Mouse (Mus musculus): ENCODE results near the gene Atp6v0e. TPM values are rescaled to one million over a fixed set of nuclear protein-coding genes. Genes with fewer than 3 reads are reported as not detected.

Atp6v0e gene
- polyA plus RNA-seq, 1 experiment from 2014 or later: 492 TPM

DNA sequence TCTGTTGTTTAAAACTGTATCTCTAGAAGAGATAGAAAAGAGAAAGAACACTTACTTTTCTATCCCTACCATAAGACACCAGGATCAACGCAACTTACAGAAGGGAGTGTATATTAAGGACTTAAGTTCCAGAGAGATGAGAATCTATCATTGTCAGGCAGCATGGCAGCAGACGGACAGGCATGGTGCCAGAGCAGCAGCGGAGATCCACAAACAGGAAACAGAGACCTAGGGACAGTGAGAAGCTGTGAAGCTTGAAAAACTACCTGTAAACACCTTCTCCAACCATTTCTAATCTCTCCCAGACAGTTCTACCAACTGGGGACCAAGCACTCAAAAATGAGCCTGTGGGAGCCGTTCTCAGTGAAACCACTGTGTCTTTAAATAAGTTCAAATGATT, 40.6 kb downstream of the Atp6v0e start:
- Histone ChIP-seq H3K4me2 (ENCODE audit: low read length) (no peak overlapping the region), H3K4me1 (replicated peaks; ENCODE audit: insufficient read depth, low read length) (no peaks in the 10 kb centered on the region), H3K27ac (no peak overlapping the region), H3K27me3 (ENCODE audit: insufficient read depth, low read length) (no peaks in the 10 kb centered on the region), H3K4me3 (replicated peaks; ENCODE audit: low read depth, low read length) (no peak overlapping the region), H3K9ac (ENCODE audit: low read depth, low read length) (no peak overlapping the region), H3K36me3 (ENCODE audit: insufficient read depth, low read length) (peaks cover 14% of the 10 kb centered on the region; the same call in 1 of the 2 replicates), H3K9me3 (replicated peaks; ENCODE audit: low read length) (no peaks in the 10 kb centered on the region)
- no peak for TF ChIP-seq CTCF (IDR thresholded peaks at IDR 0.05; ENCODE audit: low read depth)
- whole genome bisulfite sequencing: 75% methylated on average over 4 of the region's 4 CpGs
- ATAC-seq (replicated peaks; ENCODE audit: low FRiP score, low read depth) (no peak), DNase-seq (ENCODE audit: low spot score) (no peak)

DNA sequence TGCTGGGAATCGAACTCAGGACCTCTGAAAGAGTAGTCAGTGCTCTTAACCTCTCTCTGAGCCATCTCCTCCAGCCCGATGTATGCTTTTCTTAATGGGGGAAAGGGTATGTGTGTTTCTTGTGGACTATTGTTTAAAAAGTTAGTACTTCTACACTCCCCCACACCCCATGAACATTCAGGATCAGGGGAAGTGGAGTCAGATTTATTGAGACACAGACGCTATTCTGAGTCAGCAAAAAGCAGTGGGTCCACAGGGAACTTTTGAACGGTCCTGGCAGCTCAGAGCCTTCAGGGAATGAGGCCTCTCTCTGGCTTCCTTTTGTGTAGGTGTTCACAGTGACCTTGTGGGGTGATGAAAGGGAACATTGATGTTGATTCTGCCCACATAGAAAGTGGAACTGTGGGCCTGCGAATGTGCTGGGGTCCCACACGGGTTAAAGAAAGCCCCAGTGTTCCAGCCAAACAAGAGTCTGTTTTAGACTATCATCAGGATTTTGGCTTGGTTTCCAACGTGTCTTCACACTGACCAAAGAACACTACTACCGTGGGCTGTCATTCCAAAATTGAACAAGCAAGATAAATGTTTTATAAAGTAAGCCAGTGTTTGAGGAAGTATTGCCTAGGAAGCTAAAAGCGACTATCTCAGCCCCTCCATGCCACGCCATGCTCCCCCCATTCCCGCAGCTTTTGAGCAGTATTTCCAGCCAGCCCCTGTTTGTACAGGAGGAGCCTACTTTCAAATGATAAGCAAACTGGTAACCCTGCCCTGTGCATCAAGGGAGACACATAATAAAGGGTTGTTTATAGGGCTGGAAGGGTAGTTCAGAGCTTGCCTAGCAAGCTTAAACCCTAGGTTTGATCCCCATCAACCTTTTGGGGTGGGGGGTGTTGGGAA, 42.7 kb downstream of the Atp6v0e start:
- H3K4me2 ChIP-seq (ENCODE audit: low read length): no peak overlapping the region
- H3K4me1 ChIP-seq (replicated peaks; ENCODE audit: insufficient read depth, low read length): no peaks in the 10 kb centered on the region
- H3K27me3 ChIP-seq (ENCODE audit: insufficient read depth, low read length): no peaks in the 10 kb centered on the region
- H3K9ac ChIP-seq (ENCODE audit: low read depth, low read length): no peak overlapping the region
- 57% methylated on average over 11 of the region's 11 CpGs for WGBS
- no peak overlapping the region for H3K4me3 ChIP-seq (replicated peaks; ENCODE audit: low read depth, low read length)
- 0 out of 2 replicates have a peak, but pooled peaks cover 7% of the 10 kb centered on the region for H3K36me3 ChIP-seq (ENCODE audit: insufficient read depth, low read length)
- TF ChIP-seq CTCF (IDR thresholded peaks at IDR 0.05; ENCODE audit: low read depth): no peak
- no peaks in the 10 kb centered on the region for H3K9me3 ChIP-seq (replicated peaks; ENCODE audit: low read length)
- no peak for ATAC-seq (replicated peaks; ENCODE audit: low FRiP score, low read depth)
- no peak overlapping the region for H3K27ac ChIP-seq
- DNase-seq (ENCODE audit: low spot score): peak; percentile 8

DNA sequence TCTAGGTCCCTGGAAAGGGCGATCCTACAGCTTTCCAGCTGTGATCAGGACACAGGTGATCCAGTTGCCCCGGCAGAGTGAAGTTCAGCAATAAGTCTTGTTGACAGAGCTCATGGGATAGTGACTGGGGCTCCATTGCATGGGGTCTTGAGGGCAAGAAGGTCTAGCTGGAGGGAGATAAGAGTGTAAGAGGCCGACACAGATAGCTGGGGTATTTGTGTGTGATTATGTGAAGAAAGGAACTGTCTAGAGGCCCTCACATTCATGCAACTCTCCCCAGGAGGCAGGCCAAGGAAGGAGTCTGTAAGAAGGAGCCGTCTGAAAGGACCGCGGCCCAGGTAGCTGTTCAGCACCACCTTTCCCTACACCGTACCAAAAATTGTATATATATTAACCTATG, 44.0 kb downstream of the Atp6v0e start:
- Histone ChIP-seq H3K4me3 (replicated peaks; ENCODE audit: low read depth, low read length) (no peak overlapping the region), H3K9me3 (replicated peaks; ENCODE audit: low read length) (no peaks in the 10 kb centered on the region), H3K4me2 (ENCODE audit: low read length) (no peak overlapping the region), H3K27ac (no peak overlapping the region), H3K36me3 (ENCODE audit: insufficient read depth, low read length) (0 out of 2 replicates have a peak, but pooled peaks cover 3% of the 10 kb centered on the region), H3K27me3 (ENCODE audit: insufficient read depth, low read length) (no peaks in the 10 kb centered on the region), H3K4me1 (replicated peaks; ENCODE audit: insufficient read depth, low read length) (no peaks in the 10 kb centered on the region), H3K9ac (ENCODE audit: low read depth, low read length) (no peak overlapping the region)
- 58% methylated on average over 7 of the region's 7 CpGs for WGBS
- DNase-seq (ENCODE audit: low spot score): no peak
- no peak for ATAC-seq (replicated peaks; ENCODE audit: low FRiP score, low read depth)
- TF ChIP-seq CTCF (IDR thresholded peaks at IDR 0.05; ENCODE audit: low read depth): no peak

DNA sequence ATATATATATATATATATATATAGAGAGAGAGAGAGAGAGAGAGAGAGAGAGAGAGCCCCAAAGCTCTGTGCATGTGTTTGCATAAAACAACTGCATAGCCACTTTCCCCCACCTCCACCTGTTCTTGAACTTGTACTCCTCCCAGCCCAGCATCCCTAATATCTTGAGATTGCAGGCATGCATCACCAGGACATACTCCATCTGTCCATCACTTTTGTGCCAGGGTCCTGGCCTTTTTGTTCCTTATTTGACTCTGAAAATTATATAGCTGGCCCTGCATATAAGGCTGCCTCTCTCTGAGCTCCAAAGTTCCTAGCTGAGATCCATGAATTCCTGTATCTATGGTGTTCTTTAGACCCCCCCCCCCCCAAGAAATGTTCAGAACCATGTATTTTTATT, 45.5 kb downstream of the Atp6v0e start:
- Histone ChIP-seq H3K4me3 (replicated peaks; ENCODE audit: low read depth, low read length) (no peak overlapping the region), H3K4me2 (ENCODE audit: low read length) (no peak overlapping the region), H3K36me3 (ENCODE audit: insufficient read depth, low read length) (0 out of 2 replicates have a peak, but pooled peaks cover 3% of the 10 kb centered on the region), H3K27me3 (ENCODE audit: insufficient read depth, low read length) (no peaks in the 10 kb centered on the region), H3K27ac (no peak overlapping the region), H3K4me1 (replicated peaks; ENCODE audit: insufficient read depth, low read length) (no peaks in the 10 kb centered on the region), H3K9me3 (replicated peaks; ENCODE audit: low read length) (no peaks in the 10 kb centered on the region), H3K9ac (ENCODE audit: low read depth, low read length) (no peak overlapping the region)
- no peak for DNase-seq (ENCODE audit: low spot score)
- ATAC-seq (replicated peaks; ENCODE audit: low FRiP score, low read depth): no peak
- no peak for TF ChIP-seq CTCF (IDR thresholded peaks at IDR 0.05; ENCODE audit: low read depth)

DNA sequence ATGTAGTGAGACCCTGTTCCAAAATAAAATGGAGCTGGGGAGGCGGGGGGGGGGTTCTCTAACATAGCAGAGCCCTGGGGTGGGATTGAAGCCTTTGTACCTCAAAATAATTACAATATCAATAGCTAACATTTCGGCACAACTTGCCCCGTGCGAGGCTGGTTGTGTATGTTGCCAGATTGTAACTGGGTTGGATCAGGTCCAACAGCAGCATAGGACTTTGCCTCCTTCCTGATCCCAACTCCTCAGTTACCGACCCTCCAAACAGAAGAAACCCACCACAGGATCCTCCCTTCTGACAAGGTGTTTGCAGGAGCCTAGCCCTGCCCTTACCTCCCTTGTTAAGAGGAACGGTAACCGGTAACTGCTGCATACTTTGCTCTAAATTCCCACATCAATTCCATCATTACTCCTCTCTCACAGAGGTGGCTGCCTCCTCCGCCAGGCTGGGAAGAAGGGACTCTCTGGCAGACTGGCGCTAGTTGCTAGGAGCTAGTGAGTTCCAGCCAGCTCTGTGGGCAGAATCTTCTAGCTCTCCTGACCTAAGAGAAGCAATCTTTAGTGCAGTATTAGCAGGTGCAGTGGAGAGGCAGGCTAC, 46.1 kb downstream of the Atp6v0e start:
- no peak for ATAC-seq (replicated peaks; ENCODE audit: low FRiP score, low read depth)
- 54% methylated on average over 9 of the region's 9 CpGs for WGBS
- no peak for DNase-seq (ENCODE audit: low spot score)
- 0 out of 2 replicates have a peak, but pooled peaks cover 3% of the 10 kb centered on the region for H3K36me3 ChIP-seq (ENCODE audit: insufficient read depth, low read length)
- H3K27ac ChIP-seq: no peak overlapping the region
- TF ChIP-seq CTCF (IDR thresholded peaks at IDR 0.05; ENCODE audit: low read depth): no peak
- no peaks in the 10 kb centered on the region for H3K4me1 ChIP-seq (replicated peaks; ENCODE audit: insufficient read depth, low read length)
- no peaks in the 10 kb centered on the region for H3K9me3 ChIP-seq (replicated peaks; ENCODE audit: low read length)
- no peak overlapping the region for H3K4me2 ChIP-seq (ENCODE audit: low read length)
- H3K27me3 ChIP-seq (ENCODE audit: insufficient read depth, low read length): no peaks in the 10 kb centered on the region
- no peak overlapping the region for H3K9ac ChIP-seq (ENCODE audit: low read depth, low read length)
- H3K4me3 ChIP-seq (replicated peaks; ENCODE audit: low read depth, low read length): no peak overlapping the region

DNA sequence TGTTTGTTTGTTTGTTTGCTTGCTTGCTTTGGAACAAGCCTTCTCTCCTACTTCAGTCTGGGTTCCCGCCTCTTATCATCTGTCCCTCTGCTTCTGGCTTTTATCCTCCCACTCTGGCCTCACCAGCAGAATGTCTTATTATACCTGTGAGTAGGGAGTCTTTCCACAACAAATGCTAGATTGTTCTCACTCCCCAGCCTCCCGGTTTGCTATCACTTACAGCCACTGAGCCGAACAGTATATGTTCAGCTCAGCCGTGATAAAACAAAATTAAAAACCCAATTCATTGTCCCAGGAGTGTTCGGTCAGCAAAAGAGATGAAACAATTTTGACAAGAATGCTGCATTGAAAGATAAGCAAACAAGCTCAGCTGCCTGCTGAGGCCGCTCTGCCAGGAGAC, 47.0 kb downstream of the Atp6v0e start:
- no peaks in the 10 kb centered on the region for H3K36me3 ChIP-seq (ENCODE audit: insufficient read depth, low read length)
- 0 out of 2 replicates have a peak, but pooled peaks cover 5% of the 10 kb centered on the region for H3K4me1 ChIP-seq (replicated peaks; ENCODE audit: insufficient read depth, low read length)
- no peak for TF ChIP-seq CTCF (IDR thresholded peaks at IDR 0.05; ENCODE audit: low read depth)
- 44% methylated on average over 6 of the region's 6 CpGs for WGBS
- no peak overlapping the region for H3K4me2 ChIP-seq (ENCODE audit: low read length)
- no peak for ATAC-seq (replicated peaks; ENCODE audit: low FRiP score, low read depth)
- no peaks in the 10 kb centered on the region for H3K27me3 ChIP-seq (ENCODE audit: insufficient read depth, low read length)
- H3K9ac ChIP-seq (ENCODE audit: low read depth, low read length): no peak overlapping the region
- no peak overlapping the region for H3K27ac ChIP-seq
- no peaks in the 10 kb centered on the region for H3K9me3 ChIP-seq (replicated peaks; ENCODE audit: low read length)
- no peak overlapping the region for H3K4me3 ChIP-seq (replicated peaks; ENCODE audit: low read depth, low read length)
- DNase-seq (ENCODE audit: low spot score): peak; percentile 4

Measured in kidney, postnatal 0 days (tissue).